Mouse (Mus musculus) lung, postnatal 0 days (tissue): ENCODE data around the gene Marcksl1.

Experiments used
- CTCF ChIP-seq: IDR thresholded peaks from 2 replicates; pipeline ENCODE4 v1.5.1; 2016; ENCODE audit warnings: antibody characterized with exemption, mild to moderate bottlenecking
- EP300 ChIP-seq: IDR thresholded peaks from 2 replicates; pipeline ENCODE4 v1.6.1; 2016; ENCODE audit warnings: antibody characterized with exemption, mild to moderate bottlenecking, control low read depth

DNA sequence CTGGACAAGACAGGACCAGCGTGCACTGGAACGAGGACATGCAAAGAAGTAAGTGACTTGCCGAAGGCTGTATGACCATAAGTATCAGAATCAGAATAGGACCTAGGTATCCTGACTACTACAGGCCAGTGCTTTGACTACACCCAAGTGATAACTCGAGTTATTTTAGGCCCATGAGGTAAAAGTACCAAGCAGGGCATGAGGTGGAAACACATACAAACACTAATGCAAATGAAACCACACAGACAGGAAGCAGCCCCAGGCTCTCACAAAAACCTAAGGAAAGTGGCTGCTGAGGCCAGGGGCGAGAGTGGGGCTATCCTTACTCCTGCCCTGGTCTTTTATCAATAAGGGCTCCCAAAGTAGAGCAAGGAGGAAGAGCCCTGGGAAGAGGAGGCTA is 12.0 kb downstream of the Marcksl1 start:
- TF ChIP-seq CTCF (no peak), EP300 (no peak)
